Mouse (Mus musculus): ENCODE measurements around the gene Asic4. TPM values are rescaled to one million over a fixed set of nuclear protein-coding genes. Genes with fewer than 3 reads are reported as not detected.

The Asic4 gene
- total and polyA plus RNA-seq, 2 experiments from 2014 or later, result 0.04 TPM; not detected in 1

DNA sequence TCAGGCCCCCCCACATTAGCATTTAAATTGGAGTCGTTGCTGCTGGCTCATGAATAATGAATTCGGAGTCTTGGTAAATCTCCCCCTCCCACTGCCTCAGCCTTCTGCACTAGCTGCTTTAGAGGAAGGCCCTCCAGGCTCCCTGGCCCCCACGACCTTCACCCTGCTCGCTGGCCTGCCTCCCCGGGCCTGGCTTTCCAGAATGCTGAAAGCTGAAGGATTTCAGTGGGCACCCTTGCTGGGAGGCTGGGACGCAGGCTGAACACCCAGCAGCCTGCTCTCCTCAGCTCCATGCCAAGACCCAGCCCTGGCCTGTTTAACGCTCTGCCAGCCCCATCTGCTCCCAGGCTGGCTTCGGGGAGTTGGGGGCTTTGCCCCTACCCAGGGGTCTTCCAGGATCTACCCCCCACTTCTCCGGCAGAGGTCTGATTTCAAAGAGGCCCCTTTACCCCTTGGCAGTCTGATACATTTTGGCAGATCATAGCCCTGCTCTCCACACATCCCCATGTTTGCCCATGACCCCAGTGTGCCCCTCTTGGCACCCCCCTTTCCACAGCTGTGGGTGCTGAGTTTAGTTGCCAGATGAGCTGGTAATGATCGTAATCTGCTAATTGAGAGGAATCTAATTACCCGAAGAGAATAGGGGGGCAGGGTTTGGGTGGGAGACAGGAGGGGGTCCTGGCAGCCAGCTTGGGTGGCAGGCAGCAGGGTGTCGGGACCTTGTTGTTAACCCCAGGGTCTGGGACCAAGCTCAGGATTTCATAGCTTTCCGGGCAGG, 6.8 kb upstream of the Asic4 start:
- DNase-seq (ENCODE audit: low spot score), result no peak
- Histone ChIP-seq H3K27me3 (ENCODE audit: control insufficient read depth, insufficient read depth, low read length) (peaks cover 28% of the 10 kb centered on the region), H3K4me2 (ENCODE audit: low read depth, low read length) (no peak overlapping the region), H3K9ac (replicated peaks; ENCODE audit: low read depth, low read length) (no peak overlapping the region), H3K4me3 (ENCODE audit: low read depth, low read length) (no peak overlapping the region), H3K36me3 (replicated peaks; ENCODE audit: control insufficient read depth, insufficient read depth, low read length) (peaks cover 8% of the 10 kb centered on the region; the same call in 1 of the 2 replicates), H3K4me1 (ENCODE audit: control insufficient read depth, insufficient read depth) (peaks cover 22% of the 10 kb centered on the region), H3K9me3 (replicated peaks; ENCODE audit: control insufficient read depth, low read length) (no peaks in the 10 kb centered on the region), H3K27ac (ENCODE audit: low read depth) (no peak overlapping the region)
- WGBS, result 56% methylated on average over 13 of the region's 13 CpGs
- TF ChIP-seq CTCF (IDR thresholded peaks at IDR 0.05; ENCODE audit: low read depth), result no peak
- TF ChIP-seq EP300 (IDR thresholded peaks at IDR 0.05; ENCODE audit: low read depth), result no peak
- no peak for ATAC-seq (ENCODE audit: insufficient read depth, low read depth)

DNA sequence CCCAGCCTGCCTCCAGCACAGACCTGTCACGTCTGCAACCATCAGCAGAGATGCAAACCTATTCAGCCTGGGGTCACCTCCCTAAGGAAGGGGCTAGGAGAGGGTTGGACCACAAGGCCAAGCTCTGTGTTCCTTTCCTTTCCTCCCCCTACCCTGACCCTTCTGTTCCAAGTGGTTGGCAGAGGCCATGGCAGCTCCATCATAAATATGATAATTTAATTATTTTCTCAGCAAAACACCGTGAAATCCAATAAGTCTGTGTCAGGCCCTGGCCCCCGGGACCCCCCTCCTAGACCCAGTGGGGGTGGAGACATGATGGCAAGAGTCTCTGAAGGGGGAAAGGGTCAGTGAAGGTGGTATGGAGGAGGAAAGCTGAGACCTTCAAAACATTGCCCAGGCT, 6.0 kb upstream of the Asic4 start:
- no peak overlapping the region for H3K4me3 ChIP-seq (ENCODE audit: low read depth, low read length)
- H3K27me3 ChIP-seq (ENCODE audit: control insufficient read depth, insufficient read depth, low read length), result peaks cover 36% of the 10 kb centered on the region
- no peak overlapping the region for H3K27ac ChIP-seq (ENCODE audit: low read depth)
- H3K9ac ChIP-seq (replicated peaks; ENCODE audit: low read depth, low read length), result no peak overlapping the region
- 58% methylated on average over 3 of the region's 3 CpGs for WGBS
- H3K4me1 ChIP-seq (ENCODE audit: control insufficient read depth, insufficient read depth), result peaks cover 22% of the 10 kb centered on the region
- H3K4me2 ChIP-seq (ENCODE audit: low read depth, low read length), result no peak overlapping the region
- no peaks in the 10 kb centered on the region for H3K9me3 ChIP-seq (replicated peaks; ENCODE audit: control insufficient read depth, low read length)
- DNase-seq (ENCODE audit: low spot score) (no peak), ATAC-seq (ENCODE audit: insufficient read depth, low read depth) (no peak)
- TF ChIP-seq CTCF (IDR thresholded peaks at IDR 0.05; ENCODE audit: low read depth) (no peak), EP300 (IDR thresholded peaks at IDR 0.05; ENCODE audit: low read depth) (no peak)
- peaks cover 8% of the 10 kb centered on the region; the same call in 1 of the 2 replicates for H3K36me3 ChIP-seq (replicated peaks; ENCODE audit: control insufficient read depth, insufficient read depth, low read length)

DNA sequence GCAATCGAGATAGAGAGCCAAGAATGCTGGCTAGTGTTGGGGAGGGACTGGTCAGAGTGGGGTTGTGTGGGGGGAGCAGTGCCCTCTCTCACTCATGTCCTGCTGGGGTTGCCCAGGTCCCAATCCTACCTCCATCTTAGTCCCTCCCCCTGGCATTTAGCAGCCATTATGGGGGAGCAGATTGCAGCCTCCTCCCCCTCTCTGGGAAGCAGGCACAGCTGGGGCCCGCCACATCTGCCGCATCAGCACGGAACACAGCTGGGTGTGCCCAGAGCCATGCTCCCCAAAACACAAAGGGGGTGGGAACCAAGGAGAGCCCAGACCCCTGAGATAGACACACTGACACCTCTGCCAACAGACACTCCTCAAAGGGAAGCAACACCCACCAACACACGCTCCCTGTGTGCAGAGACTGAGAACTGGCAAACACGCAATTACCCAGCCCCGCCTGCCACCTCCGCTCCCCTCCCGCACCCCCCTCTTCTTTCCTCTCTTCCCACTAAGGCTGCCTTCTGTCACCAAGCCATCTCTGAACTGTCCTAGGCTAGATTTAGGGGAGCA, 5.0 kb upstream of the Asic4 start:
- ATAC-seq (ENCODE audit: insufficient read depth, low read depth), result no peak
- Histone ChIP-seq H3K9ac (replicated peaks; ENCODE audit: low read depth, low read length) (no peak overlapping the region), H3K4me3 (ENCODE audit: low read depth, low read length) (no peak overlapping the region)

DNA sequence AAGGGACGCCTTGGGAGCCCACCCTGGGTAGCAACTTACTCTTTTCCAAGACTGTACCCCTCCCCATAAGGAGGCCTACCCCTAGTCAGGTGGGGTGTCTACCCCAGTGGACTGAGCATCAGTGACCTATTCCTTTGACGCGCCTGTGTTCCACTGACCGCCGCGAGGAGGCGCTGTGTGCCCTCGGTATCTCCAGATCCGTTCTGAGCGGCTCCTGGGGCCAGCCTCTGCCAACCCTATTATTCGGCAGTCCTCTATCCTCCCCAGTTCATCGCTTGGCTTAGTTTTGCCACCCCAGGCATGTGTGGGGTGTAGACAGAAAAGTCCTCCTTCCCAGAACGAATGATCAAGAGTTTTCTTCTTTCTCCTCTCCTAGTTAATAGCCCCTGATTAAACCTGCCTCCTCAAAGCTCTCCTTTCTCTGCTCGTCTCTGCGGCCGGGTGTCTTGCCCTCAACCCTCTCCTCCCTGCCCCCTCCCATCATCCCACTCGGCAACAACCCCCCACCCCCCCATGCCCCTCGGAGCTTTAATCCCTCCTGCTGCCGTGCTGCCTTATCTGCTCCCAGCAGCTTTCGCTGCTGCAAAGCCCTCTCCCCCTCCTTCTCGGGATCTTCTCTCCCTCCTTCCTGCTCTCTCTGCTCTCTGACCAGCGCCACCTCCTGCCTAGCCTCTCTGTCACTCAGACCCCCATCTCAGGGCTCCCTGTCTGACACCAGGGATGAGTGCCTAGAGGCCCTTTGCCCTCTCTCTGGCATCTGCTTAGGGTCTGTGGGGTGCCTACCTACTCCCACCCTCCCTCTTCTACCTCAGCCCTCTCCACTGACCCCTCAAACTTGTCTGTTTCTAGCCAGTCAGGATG, 4.3 kb upstream of the Asic4 start:
- DNase-seq (ENCODE audit: low spot score), result peak; percentile 66
- Histone ChIP-seq H3K9me3 (replicated peaks; ENCODE audit: control insufficient read depth, low read length) (no peaks in the 10 kb centered on the region), H3K9ac (replicated peaks; ENCODE audit: low read depth, low read length) (no peak overlapping the region), H3K4me2 (ENCODE audit: low read depth, low read length) (peak overlapping the region; percentile 51), H3K4me3 (ENCODE audit: low read depth, low read length) (peak overlapping the region; percentile 24; the same call in 1 of the 2 replicates), H3K4me1 (ENCODE audit: control insufficient read depth, insufficient read depth) (peaks cover 22% of the 10 kb centered on the region), H3K27ac (ENCODE audit: low read depth) (no peak overlapping the region), H3K36me3 (replicated peaks; ENCODE audit: control insufficient read depth, insufficient read depth, low read length) (peaks cover 8% of the 10 kb centered on the region; the same call in 1 of the 2 replicates), H3K27me3 (ENCODE audit: control insufficient read depth, insufficient read depth, low read length) (peaks cover 54% of the 10 kb centered on the region)
- 1% methylated on average over 22 of the region's 22 CpGs for WGBS
- TF ChIP-seq CTCF (IDR thresholded peaks at IDR 0.05; ENCODE audit: low read depth) (peak; percentile 87), EP300 (IDR thresholded peaks at IDR 0.05; ENCODE audit: low read depth) (no peak)
- peak; percentile 58 for ATAC-seq (ENCODE audit: insufficient read depth, low read depth)

More for the DNA sequence above, 5.0 kb upstream of the Asic4 start:
- no peak overlapping the region for H3K27ac ChIP-seq (ENCODE audit: low read depth)
- H3K27me3 ChIP-seq (ENCODE audit: control insufficient read depth, insufficient read depth, low read length), result peaks cover 46% of the 10 kb centered on the region
- H3K36me3 ChIP-seq (replicated peaks; ENCODE audit: control insufficient read depth, insufficient read depth, low read length), result peaks cover 8% of the 10 kb centered on the region; the same call in 1 of the 2 replicates
- DNase-seq (ENCODE audit: low spot score), result no peak
- no peaks in the 10 kb centered on the region for H3K9me3 ChIP-seq (replicated peaks; ENCODE audit: control insufficient read depth, low read length)
- TF ChIP-seq CTCF (IDR thresholded peaks at IDR 0.05; ENCODE audit: low read depth) (no peak), EP300 (IDR thresholded peaks at IDR 0.05; ENCODE audit: low read depth) (no peak)
- 14% methylated on average over 9 of the region's 9 CpGs for WGBS
- H3K4me1 ChIP-seq (ENCODE audit: control insufficient read depth, insufficient read depth), result peaks cover 22% of the 10 kb centered on the region
- no peak overlapping the region for H3K4me2 ChIP-seq (ENCODE audit: low read depth, low read length)

DNA sequence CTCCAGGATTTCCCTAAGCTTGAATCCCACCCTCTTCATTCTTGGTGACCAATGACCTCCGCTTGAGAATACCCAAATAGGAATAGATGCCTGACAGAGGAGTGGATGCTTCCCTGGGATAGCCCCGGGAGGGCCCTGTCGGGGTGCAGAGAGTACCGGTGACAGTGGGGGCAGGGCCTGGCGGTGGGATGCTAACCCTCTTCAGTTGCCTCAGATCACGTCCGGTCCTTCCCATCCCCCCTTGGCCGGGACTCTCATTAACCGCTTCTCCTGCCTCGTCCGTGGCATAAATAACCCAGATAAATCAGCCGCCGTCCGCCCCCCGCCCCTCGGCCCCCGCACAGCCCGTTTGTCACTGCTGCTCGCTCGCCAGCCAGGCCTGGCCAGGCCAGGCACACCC, 3.6 kb upstream of the Asic4 start:
- DNase-seq (ENCODE audit: low spot score) (no peak), ATAC-seq (ENCODE audit: insufficient read depth, low read depth) (no peak)
- H3K9me3 ChIP-seq (replicated peaks; ENCODE audit: control insufficient read depth, low read length), result no peaks in the 10 kb centered on the region
- peaks cover 61% of the 10 kb centered on the region for H3K27me3 ChIP-seq (ENCODE audit: control insufficient read depth, insufficient read depth, low read length)
- H3K27ac ChIP-seq (ENCODE audit: low read depth), result no peak overlapping the region
- H3K4me2 ChIP-seq (ENCODE audit: low read depth, low read length), result 0 out of 2 replicates have a peak overlapping the region, but pooled peaks have one; percentile 3
- peaks cover 8% of the 10 kb centered on the region; the same call in 1 of the 2 replicates for H3K36me3 ChIP-seq (replicated peaks; ENCODE audit: control insufficient read depth, insufficient read depth, low read length)
- H3K9ac ChIP-seq (replicated peaks; ENCODE audit: low read depth, low read length), result no peak overlapping the region
- TF ChIP-seq EP300 (IDR thresholded peaks at IDR 0.05; ENCODE audit: low read depth) (no peak), CTCF (IDR thresholded peaks at IDR 0.05; ENCODE audit: low read depth) (no peak)
- WGBS, result 5% methylated on average over 20 of the region's 20 CpGs
- H3K4me3 ChIP-seq (ENCODE audit: low read depth, low read length), result no peak overlapping the region
- H3K4me1 ChIP-seq (ENCODE audit: control insufficient read depth, insufficient read depth), result peaks cover 22% of the 10 kb centered on the region
